Mouse (Mus musculus) gastrocnemius, adult 18-20 months (tissue): ENCODE data around the gene Hist1h4i. TPM values are rescaled to one million over a fixed set of nuclear protein-coding genes. Genes with fewer than 3 reads are reported as not detected.

Experiments
- DNase-seq: peaks from one replicate; pipeline ENCODE4 v3.0.0; 2021; ENCODE audit warnings: low spot score
- total RNA-seq, 2 experiments: library from RNA; stranded (reverse); gene quantifications; 2 replicates each; pipeline ENCODE4 v1.2.3; 2021

The Hist1h4i gene
- total RNA-seq, 2 experiments from 2014 or later = 27.1 to 27.8 TPM

GRCm38 (mm10) chr13:22013716-22014115, 27.4 kb downstream of the Hist1h4i start:
- DNase-seq = no peak

DNA sequence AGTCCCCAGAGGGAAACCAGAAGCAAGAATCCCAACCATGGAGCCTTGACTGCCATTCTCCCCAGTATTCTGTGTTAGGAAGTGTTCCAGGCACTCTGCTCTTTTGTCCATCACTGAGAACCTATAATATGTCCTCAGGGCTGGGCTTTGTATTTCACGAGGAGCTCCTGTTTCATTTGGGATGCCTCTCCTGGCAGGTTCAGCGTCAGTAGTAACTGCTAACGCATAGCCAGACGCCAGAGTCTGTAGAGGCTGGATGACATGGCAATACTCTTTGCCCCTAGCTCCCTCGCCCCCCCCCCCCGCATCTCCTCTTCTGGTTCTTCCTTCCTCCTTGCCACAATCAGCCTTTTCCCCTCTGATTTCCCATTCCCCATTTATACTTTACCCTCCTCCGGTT, 31.5 kb downstream of the Hist1h4i start, which contains the start of gene Prss16:
Gene Prss16 (minus strand): TSS at position 101 of the 400 bp plus-strand sequence.
- DNase-seq = no peak

DNA sequence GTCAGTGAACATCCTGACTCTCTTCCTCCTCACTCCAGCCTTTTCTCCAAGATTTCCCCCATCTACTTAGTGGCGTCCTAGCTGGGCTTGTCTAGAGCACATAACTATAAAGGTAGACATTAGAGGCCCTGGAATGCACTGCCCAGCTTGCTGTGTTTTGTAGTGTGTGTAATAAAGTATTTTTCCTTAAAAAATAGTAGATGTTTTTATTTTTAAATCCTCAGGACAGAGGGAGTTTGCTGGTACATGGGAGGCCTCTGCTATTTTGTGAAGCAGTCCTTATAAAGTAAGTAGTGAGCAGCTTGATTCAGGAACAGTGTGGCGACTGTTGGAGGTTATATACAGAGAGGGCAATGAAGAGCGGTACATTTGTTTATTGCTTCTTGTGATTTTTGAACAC, 32.5 kb downstream of the Hist1h4i start:
- no peak for DNase-seq

- DNase-seq = no peak
Measured at GRCm38 (mm10) chr13:22007872-22008271, 33.3 kb downstream of the Hist1h4i start.

DNA sequence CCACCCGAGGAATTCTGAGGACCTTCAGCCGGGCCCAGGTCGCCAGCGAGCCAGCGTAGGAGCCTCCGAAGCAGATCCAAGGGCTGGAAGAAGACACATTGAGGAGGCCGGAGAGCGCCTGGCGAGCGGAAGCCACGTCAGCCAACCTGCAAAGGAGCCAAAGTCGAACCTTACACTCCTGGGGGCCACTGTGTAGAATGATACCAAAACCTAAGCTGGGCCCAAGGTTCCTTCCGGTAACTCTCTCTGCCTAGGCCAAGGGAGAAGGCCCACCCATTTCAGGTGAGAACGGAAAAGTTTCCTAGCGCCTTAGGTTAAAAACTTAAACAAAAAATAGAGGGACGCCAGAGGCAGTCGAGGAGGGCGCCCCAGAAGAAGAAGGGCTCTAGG, 34.0 kb downstream of the Hist1h4i start:
- DNase-seq = no peak

GRCm38 (mm10) chr13:22006334-22007120, 34.6 kb downstream of the Hist1h4i start:
- peak; percentile 42 for DNase-seq

GRCm38 (mm10) chr13:22005605-22006333, 35.4 kb downstream of the Hist1h4i start:
- no peak for DNase-seq

- DNase-seq = no peak
Measured at GRCm38 (mm10) chr13:22001823-22002222, 39.3 kb downstream of the Hist1h4i start.

DNA sequence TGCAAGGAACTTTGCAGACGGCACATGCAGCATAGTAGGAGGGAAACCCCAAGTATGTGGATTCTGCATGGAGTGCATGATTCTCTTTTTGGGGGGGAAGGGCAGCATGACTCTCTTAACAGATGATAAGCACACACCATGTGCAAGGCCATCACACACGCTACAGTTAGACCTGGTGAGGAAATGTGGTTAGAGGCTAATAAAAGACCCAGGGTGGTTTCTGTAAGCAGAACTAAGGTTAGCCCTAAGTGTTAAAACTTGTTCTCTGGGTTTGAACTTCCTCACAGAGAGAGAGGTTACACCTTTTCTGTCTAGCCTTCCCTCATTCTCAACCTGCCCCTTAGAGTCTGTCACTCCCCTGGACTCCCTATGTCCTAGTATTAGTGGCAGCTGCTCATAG, 39.8 kb downstream of the Hist1h4i start:
- no peak for DNase-seq

DNA sequence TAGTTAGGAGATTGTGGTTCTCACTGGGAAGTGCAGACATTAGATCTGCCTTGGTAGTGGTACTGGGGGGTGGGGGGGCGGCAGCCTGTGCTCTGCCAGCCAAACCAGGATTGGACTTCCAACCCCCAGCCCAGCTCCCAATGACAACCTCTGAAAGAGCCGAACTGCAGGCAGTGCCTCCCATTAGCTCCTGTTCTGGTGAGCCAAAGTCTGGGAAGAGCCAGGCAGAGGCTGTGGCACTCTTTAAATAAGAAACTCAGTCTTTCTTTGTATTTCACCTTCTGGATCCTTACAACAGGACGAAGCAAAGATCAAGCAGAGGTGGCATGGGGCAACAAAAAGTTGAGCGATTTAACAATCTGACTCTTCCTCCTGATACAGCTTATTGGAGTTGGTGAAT, 42.0 kb downstream of the Hist1h4i start:
- no peak for DNase-seq

- no peak for DNase-seq
Measured at GRCm38 (mm10) chr13:21998412-21998811, 42.8 kb downstream of the Hist1h4i start.

DNA sequence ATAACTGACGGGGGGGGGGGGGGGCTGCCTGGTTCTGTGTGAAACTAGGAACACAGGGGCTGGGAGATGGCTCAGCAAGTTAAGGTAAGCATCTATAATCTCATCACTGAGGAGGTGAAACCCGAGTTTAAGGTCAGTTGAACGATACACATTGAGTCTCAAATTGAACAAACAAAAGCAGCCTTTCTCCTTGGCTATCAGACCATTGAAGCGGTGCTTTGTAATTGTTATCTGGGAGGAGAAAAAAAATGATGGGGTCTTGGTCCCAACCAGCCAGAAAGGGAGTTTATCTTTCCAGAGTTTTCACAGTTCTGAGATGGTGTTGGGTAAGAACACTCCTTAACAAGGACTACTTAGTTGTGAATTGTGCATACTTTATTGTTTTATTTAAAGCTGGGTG, 43.3 kb downstream of the Hist1h4i start:
- no peak for DNase-seq

DNA sequence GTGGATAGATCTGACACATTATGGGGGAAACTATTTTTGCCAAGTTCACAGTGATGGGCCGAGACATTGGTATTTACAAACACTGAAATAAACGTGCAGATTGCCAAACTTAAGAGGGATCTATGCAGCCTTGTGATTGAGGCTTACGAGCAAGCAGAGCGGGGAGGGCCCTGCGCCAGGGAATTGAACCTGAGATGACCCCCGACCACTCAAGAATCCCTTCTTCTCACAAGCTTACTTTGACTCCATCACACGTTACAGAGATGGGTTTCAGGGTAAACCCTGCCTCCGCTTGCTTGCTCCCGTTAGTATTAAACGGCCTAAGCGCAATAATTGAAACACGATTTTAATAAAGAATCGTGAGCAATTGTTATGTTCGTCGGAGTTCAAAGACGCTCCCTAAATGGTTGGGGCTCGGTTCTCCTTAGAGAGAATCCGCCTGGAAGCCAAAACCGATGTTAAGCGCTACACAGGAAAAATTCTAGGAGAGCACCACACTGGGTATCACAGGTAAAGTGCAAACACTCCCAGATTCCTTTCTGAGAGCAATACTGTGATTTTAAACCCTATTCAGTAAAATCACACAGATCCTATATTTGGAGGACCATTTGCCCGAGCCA, 43.9 kb downstream of the Hist1h4i start:
- DNase-seq = no peak

GRCm38 (mm10) chr13:21996840-21997185, 44.3 kb downstream of the Hist1h4i start:
- DNase-seq = no peak

GRCm38 (mm10) chr13:21996101-21996839, 44.9 kb downstream of the Hist1h4i start:
- no peak for DNase-seq

DNA sequence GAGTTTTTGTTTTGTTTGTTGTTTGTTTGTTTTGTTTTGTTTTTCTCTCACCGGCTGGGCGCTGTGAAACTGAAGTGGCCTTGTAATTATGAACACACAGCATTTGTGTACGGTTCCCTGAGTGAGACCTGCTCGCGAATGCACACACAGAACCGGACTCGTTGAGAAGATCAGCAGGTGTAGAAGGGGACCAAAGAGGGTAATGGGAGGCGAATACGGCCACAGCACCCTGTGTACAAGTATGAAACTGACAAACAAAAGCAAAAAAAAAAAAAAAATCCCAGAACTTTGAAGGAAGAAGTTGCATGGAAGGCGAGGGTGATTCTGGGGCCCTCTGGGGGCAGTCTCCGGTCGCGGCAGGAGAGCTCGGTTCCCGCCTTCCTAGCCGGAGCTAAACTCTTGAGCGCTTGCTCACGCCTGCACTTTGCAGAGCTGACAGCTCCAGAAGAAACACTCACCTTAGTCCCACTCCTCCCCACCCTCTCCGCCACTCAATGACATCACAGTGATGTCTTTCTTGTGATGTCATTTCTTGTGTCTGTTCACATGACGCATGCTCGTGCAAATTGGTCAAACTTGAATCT, 45.7 kb downstream of the Hist1h4i start:
- DNase-seq = no peak

- no peak for DNase-seq
Measured at GRCm38 (mm10) chr13:21994896-21995295, 46.3 kb downstream of the Hist1h4i start.

DNA sequence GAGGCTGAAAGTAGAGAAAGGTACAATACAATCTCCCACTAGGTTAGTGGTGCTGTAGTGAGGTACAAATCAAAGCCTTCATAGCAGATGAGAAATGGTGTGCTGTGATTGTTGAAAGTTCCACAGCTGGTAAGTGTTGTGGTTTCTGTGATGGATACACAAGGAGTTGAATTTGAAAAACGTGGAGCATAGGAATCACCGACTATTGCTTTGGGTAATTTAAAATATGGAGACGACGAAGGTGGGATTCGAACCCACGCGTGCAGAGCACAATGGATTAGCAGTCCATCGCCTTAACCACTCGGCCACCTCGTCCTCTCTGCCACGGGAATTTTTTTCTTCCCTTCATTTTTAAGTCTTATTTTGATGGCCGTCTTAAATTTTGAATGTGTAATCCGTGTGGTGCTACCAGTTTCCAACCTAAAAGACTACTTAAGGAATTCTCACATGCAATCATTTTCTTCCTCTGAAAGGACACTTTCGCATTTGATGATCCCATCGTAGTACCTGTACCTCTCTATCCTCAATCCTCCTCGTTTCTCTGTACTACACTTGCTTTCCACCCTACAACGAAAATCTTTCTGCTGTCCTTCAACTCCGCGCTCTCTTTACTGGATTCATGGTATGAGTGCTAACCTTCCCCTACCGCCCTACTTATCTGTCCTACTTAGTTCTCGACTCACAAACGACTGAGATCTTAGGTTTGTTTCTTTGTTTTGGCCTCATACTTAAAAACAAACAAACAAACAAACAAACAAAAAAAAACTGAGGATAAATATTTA, 47.0 kb downstream of the Hist1h4i start:
- no peak for DNase-seq

- DNase-seq = no peak
Measured at GRCm38 (mm10) chr13:21992550-21992949, 48.6 kb downstream of the Hist1h4i start.
